Mouse (Mus musculus) T-cell, adult 2 months (primary cell): ENCODE results near the gene Htr7.

Experiments
- DNase-seq: peaks from one replicate; pipeline ENCODE4 v3.0.0; 2022; ENCODE audit warnings: low spot score

Gene Htr7

GRCm38 (mm10) chr19:36057231-36057811 is at the start of gene Htr7:
Gene Htr7, minus strand, starts transcription at chr19:36057507.
- no peak for DNase-seq

GRCm38 (mm10) chr19:36103909-36104308 is 46.6 kb upstream of the Htr7 start:
- DNase-seq = no peak

GRCm38 (mm10) chr19:36098916-36099315 is 41.6 kb upstream of the Htr7 start:
- DNase-seq = no peak

GRCm38 (mm10) chr19:36098265-36098664 is 41.0 kb upstream of the Htr7 start:
- DNase-seq = no peak

GRCm38 (mm10) chr19:36097194-36097593 is 39.9 kb upstream of the Htr7 start:
- no peak for DNase-seq

GRCm38 (mm10) chr19:36090781-36091180 is 33.5 kb upstream of the Htr7 start:
- DNase-seq = peak; percentile 1

GRCm38 (mm10) chr19:36083262-36084225 is 26.2 kb upstream of the Htr7 start, which contains the start of gene Rpp30:
Gene Rpp30, plus strand, starts transcription at chr19:36083716.
- peak; percentile 86 for DNase-seq

- DNase-seq = peak; percentile 54
These were observed 25.4 kb upstream of the Htr7 start for GRCm38 (mm10) chr19:36082606-36083261.

GRCm38 (mm10) chr19:36062801-36063529 is 5.7 kb upstream of the Htr7 start:
- DNase-seq = no peak

- no peak for DNase-seq
These were observed 645 bp downstream of the Htr7 start for GRCm38 (mm10) chr19:36056502-36057221.

GRCm38 (mm10) chr19:36046046-36046445 is 11.3 kb downstream of the Htr7 start:
- no peak for DNase-seq

- no peak for DNase-seq
These were observed 42.5 kb downstream of the Htr7 start for GRCm38 (mm10) chr19:36014836-36015235.

GRCm38 (mm10) chr19:36006277-36006676 is 51.0 kb downstream of the Htr7 start:
- DNase-seq = peak; percentile 4

GRCm38 (mm10) chr19:36004961-36005360 is 52.3 kb downstream of the Htr7 start:
- DNase-seq = no peak

- DNase-seq = no peak
These were observed 54.5 kb downstream of the Htr7 start for GRCm38 (mm10) chr19:36002476-36003445.

- no peak for DNase-seq
These were observed 55.8 kb downstream of the Htr7 start for GRCm38 (mm10) chr19:36001512-36001911.

GRCm38 (mm10) chr19:36000955-36001354 is 56.4 kb downstream of the Htr7 start:
- no peak for DNase-seq

GRCm38 (mm10) chr19:35997384-35997783 is 59.9 kb downstream of the Htr7 start:
- DNase-seq = no peak

- no peak for DNase-seq
These were observed 69.8 kb downstream of the Htr7 start for GRCm38 (mm10) chr19:35987461-35987860.

- no peak for DNase-seq
These were observed 82.6 kb downstream of the Htr7 start for GRCm38 (mm10) chr19:35974681-35975080.
